Mouse (Mus musculus): ENCODE results near the gene E130208F15Rik. TPM values are rescaled to one million over a fixed set of nuclear protein-coding genes. Genes with fewer than 3 reads are reported as not detected.

The E130208F15Rik gene
- 0.61 and 2.8 TPM in 2 replicates for polyA plus RNA-seq (2015; fragmentation: Nextera tagmentation; extraction: Ambion mirVana)

GRCm38 (mm10) chr7:30321539-30322284 lies at the start of gene E130208F15Rik:
Gene E130208F15Rik (plus strand): TSS chr7:30321740.
- H3K4me3 ChIP-seq (ENCODE audit: low read length): peak within 1 kb of the TSS; percentile 68
- peak within 1 kb of the TSS; percentile 79 for H3K9ac ChIP-seq (ENCODE audit: low read depth, low read length)
- no peaks in the 10 kb centered on the region for H3K27me3 ChIP-seq (replicated peaks; ENCODE audit: control insufficient read depth, insufficient read depth, low read length)
- no peaks in the 10 kb centered on the region for H3K36me3 ChIP-seq (ENCODE audit: control insufficient read depth, insufficient read depth, low read length)
- under 1% methylated on average over 63 of the region's 63 CpGs for WGBS
- H3K9me3 ChIP-seq (ENCODE audit: control insufficient read depth, low read length): 0 out of 2 replicates have a peak, but pooled peaks cover 3% of the 10 kb centered on the region
- H3K4me2 ChIP-seq (ENCODE audit: low read depth, low read length): peak within 1 kb of the TSS; percentile 68
- peaks cover 4% of the 10 kb centered on the region for H3K4me1 ChIP-seq (ENCODE audit: control insufficient read depth, insufficient read depth, low read length)
- ATAC-seq: peak; percentile 67
- H3K27ac ChIP-seq (ENCODE audit: low read length): peak within 1 kb of the TSS; percentile 89

- Histone ChIP-seq H3K4me1 (ENCODE audit: control insufficient read depth, insufficient read depth, low read length) (peaks cover 3% of the 10 kb centered on the region; the same call in 1 of the 2 replicates), H3K27me3 (replicated peaks; ENCODE audit: control insufficient read depth, insufficient read depth, low read length) (no peaks in the 10 kb centered on the region), H3K9me3 (ENCODE audit: control insufficient read depth, low read length) (no peaks in the 10 kb centered on the region), H3K9ac (ENCODE audit: low read depth, low read length) (no peak overlapping the region), H3K4me2 (ENCODE audit: low read depth, low read length) (no peak overlapping the region), H3K4me3 (ENCODE audit: low read length) (no peak overlapping the region), H3K27ac (ENCODE audit: low read length) (no peak overlapping the region), H3K36me3 (ENCODE audit: control insufficient read depth, insufficient read depth, low read length) (no peaks in the 10 kb centered on the region)
- no peak for ATAC-seq
- WGBS: 53% methylated on average over 6 of the region's 6 CpGs
These were observed 47.2 kb upstream of the E130208F15Rik start for GRCm38 (mm10) chr7:30274383-30274782.

DNA sequence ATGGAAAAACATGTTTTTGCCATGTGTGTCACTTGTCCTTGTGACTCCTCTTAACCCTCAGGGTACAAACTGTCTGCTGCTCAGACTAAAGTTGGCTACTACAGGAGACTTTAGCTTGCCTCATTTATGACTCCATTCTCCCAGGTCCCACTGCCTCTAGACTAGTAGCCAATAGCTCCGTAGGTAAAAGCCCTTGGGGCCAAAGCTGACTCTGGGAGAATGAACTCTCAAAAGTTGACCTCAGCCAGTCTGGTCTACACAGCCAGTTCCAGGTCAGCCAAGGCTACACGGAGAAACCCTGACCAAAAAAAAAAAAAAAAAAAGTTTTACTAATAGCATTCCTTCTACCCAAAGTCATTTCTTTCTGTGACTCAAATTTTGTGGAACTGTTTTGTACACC lies 42.6 kb upstream of the E130208F15Rik start:
- Histone ChIP-seq H3K27ac (ENCODE audit: low read length) (no peak overlapping the region), H3K4me1 (ENCODE audit: control insufficient read depth, insufficient read depth, low read length) (peaks cover 7% of the 10 kb centered on the region; the same call in 1 of the 2 replicates), H3K9ac (ENCODE audit: low read depth, low read length) (no peak overlapping the region), H3K4me3 (ENCODE audit: low read length) (no peak overlapping the region), H3K4me2 (ENCODE audit: low read depth, low read length) (no peak overlapping the region), H3K27me3 (replicated peaks; ENCODE audit: control insufficient read depth, insufficient read depth, low read length) (no peaks in the 10 kb centered on the region), H3K9me3 (ENCODE audit: control insufficient read depth, low read length) (no peaks in the 10 kb centered on the region), H3K36me3 (ENCODE audit: control insufficient read depth, insufficient read depth, low read length) (no peaks in the 10 kb centered on the region)
- WGBS: 55% methylated on average over 2 of the region's 2 CpGs
- ATAC-seq: no peak

DNA sequence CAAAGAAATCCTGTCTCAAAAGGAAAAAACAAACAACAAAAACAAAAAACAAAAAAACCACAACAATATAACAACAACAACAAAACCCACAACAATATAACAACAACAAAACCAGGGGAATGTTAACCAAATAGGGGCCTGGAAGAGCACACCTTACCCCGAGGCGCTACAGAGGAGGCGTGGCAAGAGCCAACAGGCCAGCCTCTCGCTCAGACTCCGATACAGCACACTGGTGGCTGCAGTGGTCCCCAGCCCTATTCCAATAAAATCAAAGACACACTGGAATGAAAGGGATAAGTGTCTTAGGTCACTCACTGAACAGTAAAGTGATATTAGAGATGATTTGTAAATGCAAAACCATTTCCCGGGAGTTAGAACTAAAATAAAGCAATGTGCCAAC lies 42.0 kb upstream of the E130208F15Rik start:
- H3K4me2 ChIP-seq (ENCODE audit: low read depth, low read length): peak overlapping the region; percentile 93
- no peaks in the 10 kb centered on the region for H3K36me3 ChIP-seq (ENCODE audit: control insufficient read depth, insufficient read depth, low read length)
- ATAC-seq: peak; percentile 31; the same call in 1 of the 2 replicates
- peak overlapping the region; percentile 73; the same call in 1 of the 2 replicates for H3K9ac ChIP-seq (ENCODE audit: low read depth, low read length)
- peaks cover 7% of the 10 kb centered on the region; the same call in 1 of the 2 replicates for H3K4me1 ChIP-seq (ENCODE audit: control insufficient read depth, insufficient read depth, low read length)
- under 1% methylated on average over 6 of the region's 6 CpGs for WGBS
- H3K4me3 ChIP-seq (ENCODE audit: low read length): peak overlapping the region; percentile 82
- H3K27me3 ChIP-seq (replicated peaks; ENCODE audit: control insufficient read depth, insufficient read depth, low read length): no peaks in the 10 kb centered on the region
- H3K27ac ChIP-seq (ENCODE audit: low read length): peak overlapping the region; percentile 99; the same call in 1 of the 2 replicates
- no peaks in the 10 kb centered on the region for H3K9me3 ChIP-seq (ENCODE audit: control insufficient read depth, low read length)

DNA sequence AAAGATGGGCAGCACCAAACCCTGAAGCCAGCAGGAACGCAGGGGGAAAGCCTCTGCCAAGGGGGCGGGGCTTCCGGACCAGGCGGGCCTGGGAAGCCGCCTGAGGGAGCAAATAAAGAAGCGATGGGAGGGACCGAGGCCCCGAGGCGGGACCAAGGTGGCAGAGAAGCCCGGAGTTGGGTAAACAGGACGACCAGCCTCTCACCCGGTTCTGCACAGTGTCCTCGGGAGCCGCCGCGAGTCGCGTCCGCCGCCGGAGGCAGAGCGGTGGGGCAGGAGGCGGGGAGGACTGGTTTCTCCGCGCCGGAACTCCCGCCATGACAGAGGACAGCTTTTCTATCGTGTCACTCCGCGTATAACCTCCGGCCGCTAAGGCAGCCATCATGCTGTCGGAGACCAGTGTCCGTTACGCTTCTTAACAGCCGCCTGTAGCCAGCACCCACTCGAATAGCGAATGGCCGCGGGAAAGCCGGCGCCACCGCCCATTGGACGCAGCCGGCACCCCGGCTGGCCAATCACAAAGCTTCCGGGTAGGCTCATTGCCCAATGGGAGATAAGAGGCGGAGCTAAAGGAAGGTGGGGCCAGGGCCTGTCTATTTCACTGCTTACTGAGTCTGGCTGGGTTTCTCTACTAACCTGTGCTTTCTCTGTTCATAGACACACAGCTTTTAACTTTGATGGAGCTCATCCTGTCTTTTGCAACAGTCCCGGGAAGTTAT lies 41.4 kb upstream of the E130208F15Rik start, which contains the start of the genes Thap8 and Wdr62:
Gene Thap8, plus strand, starts transcription at position 144 of the 719 bp plus-strand sequence.
Gene Wdr62, minus strand, starts transcription at position 469 of the 719 bp plus-strand sequence.
- Histone ChIP-seq H3K4me2 (ENCODE audit: low read depth, low read length) (peak within 1 kb of the TSS; percentile 93), H3K9ac (ENCODE audit: low read depth, low read length) (peak within 1 kb of the TSS; percentile 73), H3K27me3 (replicated peaks; ENCODE audit: control insufficient read depth, insufficient read depth, low read length) (no peaks in the 10 kb centered on the region), H3K9me3 (ENCODE audit: control insufficient read depth, low read length) (no peaks in the 10 kb centered on the region), H3K27ac (ENCODE audit: low read length) (peak within 1 kb of the TSS; percentile 99), H3K4me1 (ENCODE audit: control insufficient read depth, insufficient read depth, low read length) (peaks cover 7% of the 10 kb centered on the region; the same call in 1 of the 2 replicates), H3K36me3 (ENCODE audit: control insufficient read depth, insufficient read depth, low read length) (no peaks in the 10 kb centered on the region), H3K4me3 (ENCODE audit: low read length) (peak within 1 kb of the TSS; percentile 82)
- peak; percentile 97 for ATAC-seq
- WGBS: under 1% methylated on average over 49 of the region's 49 CpGs

DNA sequence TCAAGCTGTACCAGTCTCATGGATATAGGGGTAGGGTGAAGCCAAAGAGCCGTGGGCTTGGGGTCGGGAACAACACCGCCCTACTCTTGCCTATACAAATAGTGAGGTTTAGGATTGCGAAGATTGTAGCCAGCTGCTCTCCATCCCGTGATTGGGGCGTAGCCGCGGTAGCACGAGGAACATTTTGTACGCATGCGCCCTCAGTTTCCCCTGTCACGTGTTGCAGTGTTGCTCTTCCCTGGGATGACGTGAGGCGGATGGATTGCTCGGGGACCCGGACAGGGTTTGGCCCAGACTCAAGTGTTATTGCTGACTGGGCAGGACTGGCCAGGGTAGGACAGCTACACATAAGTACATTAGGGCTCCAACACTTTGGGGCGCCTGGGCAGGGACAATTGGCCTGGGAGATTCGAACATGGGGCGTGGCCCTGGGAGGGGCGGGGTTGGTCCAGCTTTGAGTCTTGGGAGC lies 40.8 kb upstream of the E130208F15Rik start:
- H3K4me1 ChIP-seq (ENCODE audit: control insufficient read depth, insufficient read depth, low read length): peaks cover 7% of the 10 kb centered on the region; the same call in 1 of the 2 replicates
- H3K27ac ChIP-seq (ENCODE audit: low read length): peak overlapping the region; percentile 99
- H3K9me3 ChIP-seq (ENCODE audit: control insufficient read depth, low read length): no peaks in the 10 kb centered on the region
- H3K36me3 ChIP-seq (ENCODE audit: control insufficient read depth, insufficient read depth, low read length): no peaks in the 10 kb centered on the region
- peak overlapping the region; percentile 93 for H3K4me2 ChIP-seq (ENCODE audit: low read depth, low read length)
- WGBS: under 1% methylated on average over 20 of the region's 20 CpGs
- H3K27me3 ChIP-seq (replicated peaks; ENCODE audit: control insufficient read depth, insufficient read depth, low read length): no peaks in the 10 kb centered on the region
- peak overlapping the region; percentile 57 for H3K9ac ChIP-seq (ENCODE audit: low read depth, low read length)
- peak; percentile 86 for ATAC-seq
- peak overlapping the region; percentile 82 for H3K4me3 ChIP-seq (ENCODE audit: low read length)

- H3K27me3 ChIP-seq (replicated peaks; ENCODE audit: control insufficient read depth, insufficient read depth, low read length): no peaks in the 10 kb centered on the region
- peaks cover 7% of the 10 kb centered on the region; the same call in 1 of the 2 replicates for H3K4me1 ChIP-seq (ENCODE audit: control insufficient read depth, insufficient read depth, low read length)
- WGBS: 66% methylated on average over 4 of the region's 4 CpGs
- H3K9me3 ChIP-seq (ENCODE audit: control insufficient read depth, low read length): no peaks in the 10 kb centered on the region
- H3K9ac ChIP-seq (ENCODE audit: low read depth, low read length): no peak overlapping the region
- no peak for ATAC-seq
- no peak overlapping the region for H3K4me2 ChIP-seq (ENCODE audit: low read depth, low read length)
- H3K4me3 ChIP-seq (ENCODE audit: low read length): no peak overlapping the region
- no peak overlapping the region for H3K27ac ChIP-seq (ENCODE audit: low read length)
- H3K36me3 ChIP-seq (ENCODE audit: control insufficient read depth, insufficient read depth, low read length): no peaks in the 10 kb centered on the region
These were observed 40.0 kb upstream of the E130208F15Rik start for GRCm38 (mm10) chr7:30281522-30281921.

GRCm38 (mm10) chr7:30282740-30283139 lies 38.8 kb upstream of the E130208F15Rik start:
- WGBS: 81% methylated on average over 7 of the region's 7 CpGs
- Histone ChIP-seq H3K9ac (ENCODE audit: low read depth, low read length) (no peak overlapping the region), H3K27me3 (replicated peaks; ENCODE audit: control insufficient read depth, insufficient read depth, low read length) (no peaks in the 10 kb centered on the region), H3K4me1 (ENCODE audit: control insufficient read depth, insufficient read depth, low read length) (peaks cover 7% of the 10 kb centered on the region; the same call in 1 of the 2 replicates), H3K4me2 (ENCODE audit: low read depth, low read length) (no peak overlapping the region), H3K36me3 (ENCODE audit: control insufficient read depth, insufficient read depth, low read length) (no peaks in the 10 kb centered on the region), H3K27ac (ENCODE audit: low read length) (no peak overlapping the region), H3K4me3 (ENCODE audit: low read length) (no peak overlapping the region), H3K9me3 (ENCODE audit: control insufficient read depth, low read length) (no peaks in the 10 kb centered on the region)
- no peak for ATAC-seq
